Mouse (Mus musculus): ENCODE data around the gene Tmem202.

GRCm38 (mm10) chr9:59485511-59486075 is 54.1 kb downstream of the Tmem202 start:
- TF ChIP-seq POLR2A (IDR thresholded peaks at IDR 0.05; ENCODE audit: borderline replicate concordance, low read depth, low read length): no peak
- TF ChIP-seq CTCF (IDR thresholded peaks at IDR 0.05; ENCODE audit: low read depth, low read length): no peak
